Mouse (Mus musculus) megakaryocyte progenitor cell, adult 5-6 weeks (primary cell): Measurements from ENCODE around the gene Rsad1. TPM values are rescaled to one million over a fixed set of nuclear protein-coding genes. Genes with fewer than 3 reads are reported as not detected.

ENCODE experiments used
- ATAC-seq: replicated peaks from 2 replicates; pipeline ENCODE4 v1.8.0; 2016; ENCODE audit warnings: mild to moderate bottlenecking, moderate TSS enrichment, inconsistent platforms; ENCODE audit not compliant: poor library complexity
- total RNA-seq, 2 experiments: library from RNA; stranded (forward) in 1 of 2; stranded (reverse) in 1 of 2; fragments of 157-497, 149-512 nt in 1 of 2; fragments of 200-1000 nt in 1 of 2; gene quantifications; 2 replicates each; pipeline versions ENCODE4 v1.2.3 to v1.2.4; 2015 to 2017

The Rsad1 gene
- total RNA-seq, 2 experiments from 2014 or later: 5.0 TPM

DNA sequence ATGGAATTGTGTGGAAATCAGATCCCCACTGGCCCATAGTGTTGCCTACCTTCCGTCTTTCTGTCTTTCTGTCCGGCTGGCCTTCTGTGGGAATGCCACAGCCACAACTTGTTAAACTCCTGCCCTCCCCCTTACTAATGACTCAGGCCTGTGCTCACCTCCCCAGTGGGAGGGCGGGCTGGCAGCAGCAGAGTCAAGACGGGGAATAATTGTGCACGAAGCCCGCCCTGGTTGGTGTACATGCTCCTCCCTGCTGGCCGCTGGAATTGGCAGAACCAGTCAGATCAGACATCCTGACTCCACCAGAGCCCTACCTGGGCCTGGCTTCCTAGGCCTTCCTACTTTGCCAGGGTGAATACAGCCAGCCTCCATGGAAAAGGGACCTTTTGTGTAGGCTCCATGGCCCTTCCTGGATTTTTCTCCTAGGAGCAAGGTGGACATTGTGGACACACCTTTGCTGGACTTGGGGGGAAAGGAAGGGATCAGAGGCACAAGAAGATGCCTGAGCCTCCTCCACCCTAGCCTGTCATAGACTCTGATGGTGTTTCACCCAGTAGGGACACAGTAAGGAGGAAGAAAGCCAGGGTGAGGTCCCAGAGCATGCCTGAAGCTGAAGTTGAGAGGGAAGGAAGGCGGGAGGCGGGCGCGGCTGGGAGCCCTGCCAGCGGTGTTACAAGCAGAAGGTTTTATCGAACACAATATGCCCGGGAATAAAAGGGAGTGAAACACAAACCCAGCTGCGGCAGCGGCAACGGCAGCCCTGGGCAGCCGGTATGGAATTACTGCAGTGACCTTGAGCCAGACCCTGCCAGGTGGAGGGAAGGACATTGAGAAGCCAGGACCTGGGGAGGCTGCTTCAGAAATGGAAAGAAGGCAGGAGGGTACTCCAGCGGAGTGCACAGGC lies 50.7 kb downstream of the Rsad1 start:
- ATAC-seq: peak; percentile 8; the same call in 1 of the 2 replicates

- ATAC-seq: no peak
These were observed 53.6 kb downstream of the Rsad1 start for GRCm38 (mm10) chr11:94495415-94495814.

DNA sequence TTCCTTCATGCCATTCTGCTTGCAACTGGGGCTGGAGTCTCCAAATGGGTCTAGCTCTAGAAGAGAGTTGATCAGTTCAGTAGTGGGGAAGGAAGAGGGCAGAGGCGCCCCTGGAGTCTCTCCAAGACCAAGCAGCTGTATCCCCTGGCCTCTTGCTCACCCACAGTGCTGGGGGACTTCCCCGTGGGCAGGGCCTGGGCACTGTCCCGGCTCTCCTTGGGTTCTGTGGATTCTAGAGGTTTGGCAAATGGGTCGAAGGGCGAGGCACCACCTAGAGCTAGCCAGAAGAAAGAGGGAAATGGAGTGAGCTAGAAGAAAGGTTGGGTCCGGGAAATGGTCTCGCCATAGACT lies 57.3 kb downstream of the Rsad1 start:
- ATAC-seq: peak; percentile 44; the same call in 1 of the 2 replicates

GRCm38 (mm10) chr11:94491035-94491748 lies 57.9 kb downstream of the Rsad1 start:
- peak; percentile 23 for ATAC-seq

Other genes with a start within 250 kb of the Rsad1 start
- 160 and 188 TPM in 2 replicates for gene Luc7l3, start 227.3 kb downstream of the Rsad1 start, total RNA-seq (2015)
- 289 and 470 TPM in 2 replicates for gene Luc7l3, start 227.3 kb downstream of the Rsad1 start, total RNA-seq (2017)
- gene Ankrd40, start 221.3 kb downstream of the Rsad1 start, total RNA-seq (2015): 18.8 and 21.7 TPM in 2 replicates
- 59.6 and 77.8 TPM in 2 replicates for gene Ankrd40, start 221.3 kb downstream of the Rsad1 start, total RNA-seq (2017)
- gene Abcc3, start 156.3 kb downstream of the Rsad1 start, total RNA-seq (2015): 0.07 and 0.56 TPM in 2 replicates
- gene Abcc3, start 156.3 kb downstream of the Rsad1 start, total RNA-seq (2017): 0.17 TPM in 1 of 2 replicates, not detected in the other
- gene Cacna1g, start 75.1 kb downstream of the Rsad1 start, total RNA-seq (2015): not detected in 2 replicates
- not detected in 2 replicates for gene Cacna1g, start 75.1 kb downstream of the Rsad1 start, total RNA-seq (2017)
- gene Spata20, start 63.1 kb downstream of the Rsad1 start, total RNA-seq (2015): not detected in 2 replicates
- not detected in 2 replicates for gene Spata20, start 63.1 kb downstream of the Rsad1 start, total RNA-seq (2017)
- not detected in 2 replicates for gene Epn3, start 49.3 kb downstream of the Rsad1 start, total RNA-seq (2015)
- 0.03 TPM in 1 of 2 replicates, not detected in the other for gene Epn3, start 49.3 kb downstream of the Rsad1 start, total RNA-seq (2017)
- not detected in 2 replicates for gene Mycbpap, start 27.5 kb downstream of the Rsad1 start, total RNA-seq (2015)
- 0.20 and 2.5 TPM in 2 replicates for gene Mycbpap, start 27.5 kb downstream of the Rsad1 start, total RNA-seq (2017)
- not detected in 2 replicates for gene Chad, start 15.8 kb upstream of the Rsad1 start, total RNA-seq (2015)
- not detected in 2 replicates for gene Chad, start 15.8 kb upstream of the Rsad1 start, total RNA-seq (2017)
- gene Acsf2, start 52.6 kb upstream of the Rsad1 start, total RNA-seq (2015): 18.1 and 18.6 TPM in 2 replicates
- gene Acsf2, start 52.6 kb upstream of the Rsad1 start, total RNA-seq (2017): 2.5 and 2.7 TPM in 2 replicates
- gene Lrrc59, start 80.5 kb upstream of the Rsad1 start, total RNA-seq (2015): 115 and 116 TPM in 2 replicates
- 195 and 224 TPM in 2 replicates for gene Lrrc59, start 80.5 kb upstream of the Rsad1 start, total RNA-seq (2017)
- gene Mrpl27, start 104.5 kb upstream of the Rsad1 start, total RNA-seq (2015): 53.4 and 53.5 TPM in 2 replicates
- 46.4 and 46.8 TPM in 2 replicates for gene Mrpl27, start 104.5 kb upstream of the Rsad1 start, total RNA-seq (2017)
- gene Eme1, start 104.7 kb upstream of the Rsad1 start, total RNA-seq (2015): 9.4 and 9.9 TPM in 2 replicates
- gene Eme1, start 104.7 kb upstream of the Rsad1 start, total RNA-seq (2017): 28.8 and 37.1 TPM in 2 replicates
- 1.8 and 2.2 TPM in 2 replicates for gene Xylt2, start 128.3 kb upstream of the Rsad1 start, total RNA-seq (2015)
- gene Xylt2, start 128.3 kb upstream of the Rsad1 start, total RNA-seq (2017): 4.9 and 5.2 TPM in 2 replicates
- not detected in 2 replicates for gene Gm11541, start 155.2 kb upstream of the Rsad1 start, total RNA-seq (2015)
- gene Gm11541, start 155.2 kb upstream of the Rsad1 start, total RNA-seq (2017): not detected in 2 replicates
- gene Cdc34b, start 192.5 kb upstream of the Rsad1 start, total RNA-seq (2015): not detected in 2 replicates
- not detected in 2 replicates for gene Cdc34b, start 192.5 kb upstream of the Rsad1 start, total RNA-seq (2017)
- not detected in 2 replicates for gene Tmem92, start 233.4 kb upstream of the Rsad1 start, total RNA-seq (2015)
- not detected in 2 replicates for gene Tmem92, start 233.4 kb upstream of the Rsad1 start, total RNA-seq (2017)